ENCODE assay signal across 8 mouse cellular contexts in the genomic region with DNA sequence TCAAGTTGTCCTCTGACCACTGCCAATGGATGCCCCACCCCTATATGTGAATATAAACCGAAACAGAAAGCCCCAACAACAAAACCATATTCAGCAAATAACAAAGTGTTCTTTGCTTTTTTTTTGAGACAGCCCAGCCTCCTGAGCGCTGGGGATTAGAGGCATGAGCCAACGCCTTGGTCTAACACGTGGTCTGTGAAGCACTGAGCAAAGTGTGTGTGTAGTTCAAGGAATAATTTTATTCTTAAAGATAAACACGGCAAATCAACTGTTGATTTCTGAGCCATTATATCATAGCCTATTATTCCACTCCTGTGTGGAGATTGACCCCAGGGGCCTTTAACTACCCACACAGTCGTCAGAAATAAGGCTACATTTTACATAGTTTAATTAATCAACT. TPM values are rescaled to one million over a fixed set of nuclear protein-coding genes. Genes with fewer than 3 reads are reported as not detected.
DNase-seq lines count a peak whose midpoint lies in the region; ATAC-seq and TF ChIP-seq lines count a peak whose summit lies in the region.

No protein-coding gene starts in this region.

- H3K4me2 ChIP-seq in hindbrain, embryonic 11.5 days (replicated peaks; ENCODE audit: low read depth, low read length), result no peak overlapping the region
- H3K4me2 ChIP-seq in hindbrain, postnatal 0 days (ENCODE audit: low read depth, low read length), result peak overlapping the region; percentile 63
- H3K4me2 ChIP-seq in midbrain, postnatal 0 days (ENCODE audit: low read depth, low read length, poor library complexity, severe bottlenecking), result peak overlapping the region; percentile 81

- H3K27me3 ChIP-seq in hindbrain, embryonic 10.5 days (ENCODE audit: insufficient read depth, poor library complexity, severe bottlenecking), result peaks cover 6% of the 10 kb centered on the region; the same call in 1 of the 2 replicates
- no peaks in the 10 kb centered on the region for H3K27me3 ChIP-seq in hindbrain, embryonic 11.5 days (ENCODE audit: control insufficient read depth, insufficient read depth, low read length)
- no peaks in the 10 kb centered on the region for H3K27me3 ChIP-seq in hindbrain, postnatal 0 days (ENCODE audit: insufficient read depth, low read length)
- no peaks in the 10 kb centered on the region for H3K27me3 ChIP-seq in midbrain, postnatal 0 days (ENCODE audit: insufficient read depth, low read length)

- no peak for TF ChIP-seq CTCF in bone marrow macrophage, adult 2 months (IDR thresholded peaks at IDR 0.05; ENCODE audit: low read depth, low read length)
- no peak for TF ChIP-seq CTCF in hindbrain, postnatal 0 days (IDR thresholded peaks at IDR 0.05; ENCODE audit: low read depth)
- no peak for TF ChIP-seq CTCF in midbrain, postnatal 0 days (IDR thresholded peaks at IDR 0.05)

- no peak for DNase-seq in hindbrain, embryonic 10.5 days (ENCODE audit: low spot score)
- DNase-seq in hindbrain, embryonic 11.5 days (ENCODE audit: low spot score), result no peak
- no peak for DNase-seq in hindbrain, postnatal 0 days (ENCODE audit: low spot score)
- DNase-seq in midbrain, postnatal 0 days (ENCODE audit: low spot score), result no peak
- DNase-seq in adrenal gland, adult 2 months, result no peak
- DNase-seq in right cerebral cortex, postnatal 36 days (ENCODE audit: low spot score in 2 of 2), result no peak
- DNase-seq in left cerebral cortex, adult 9 months (ENCODE audit: low spot score in 2 of 2), result no peak

- H3K4me1 ChIP-seq in hindbrain, embryonic 10.5 days (replicated peaks), result peaks cover 38% of the 10 kb centered on the region
- 0 out of 2 replicates have a peak, but pooled peaks cover 3% of the 10 kb centered on the region for H3K4me1 ChIP-seq in hindbrain, embryonic 11.5 days (replicated peaks; ENCODE audit: control insufficient read depth, insufficient read depth, low read length)
- peaks cover 44% of the 10 kb centered on the region for H3K4me1 ChIP-seq in bone marrow macrophage, adult 2 months (ENCODE audit: control insufficient read depth, insufficient read depth, low read length)
- H3K4me1 ChIP-seq in hindbrain, postnatal 0 days (ENCODE audit: insufficient read depth, low read length), result 0 out of 2 replicates have a peak, but pooled peaks cover 5% of the 10 kb centered on the region
- no peaks in the 10 kb centered on the region for H3K4me1 ChIP-seq in midbrain, postnatal 0 days (ENCODE audit: insufficient read depth, low read length)

- peaks cover 47% of the 10 kb centered on the region for H3K36me3 ChIP-seq in hindbrain, embryonic 10.5 days
- H3K36me3 ChIP-seq in hindbrain, embryonic 11.5 days (ENCODE audit: control insufficient read depth, insufficient read depth, low read length), result peaks cover 6% of the 10 kb centered on the region; the same call in 1 of the 2 replicates
- H3K36me3 ChIP-seq in hindbrain, postnatal 0 days (ENCODE audit: insufficient read depth, low read length), result peaks cover 21% of the 10 kb centered on the region
- peaks cover 22% of the 10 kb centered on the region for H3K36me3 ChIP-seq in midbrain, postnatal 0 days (ENCODE audit: insufficient read depth, low read length)

- WGBS in hindbrain, embryonic 10.5 days, result 85% methylated on average over 6 of the region's 6 CpGs
- 82% methylated on average over 6 of the region's 6 CpGs for WGBS in hindbrain, embryonic 11.5 days
- WGBS in hindbrain, postnatal 0 days, result 72% methylated on average over 6 of the region's 6 CpGs
- 67% methylated on average over 6 of the region's 6 CpGs for WGBS in midbrain, postnatal 0 days

- H3K27ac ChIP-seq in hindbrain, embryonic 10.5 days, result no peak overlapping the region
- no peak overlapping the region for H3K27ac ChIP-seq in hindbrain, embryonic 11.5 days (ENCODE audit: low read depth, low read length)
- no peak overlapping the region for H3K27ac ChIP-seq in bone marrow macrophage, adult 2 months (ENCODE audit: insufficient read depth, low read depth, low read length)
- no peak overlapping the region for H3K27ac ChIP-seq in hindbrain, postnatal 0 days
- H3K27ac ChIP-seq in midbrain, postnatal 0 days (ENCODE audit: low read depth, low read length), result no peak overlapping the region

- no peak overlapping the region for H3K9ac ChIP-seq in hindbrain, embryonic 11.5 days (ENCODE audit: low read depth, low read length)
- no peak overlapping the region for H3K9ac ChIP-seq in hindbrain, postnatal 0 days (replicated peaks; ENCODE audit: low read length)
- H3K9ac ChIP-seq in midbrain, postnatal 0 days (replicated peaks; ENCODE audit: low read length, poor library complexity, severe bottlenecking), result no peak overlapping the region

- no peak for ATAC-seq in hindbrain, embryonic 11.5 days (ENCODE audit: low FRiP score)
- no peak for ATAC-seq in hindbrain, postnatal 0 days
- no peak for ATAC-seq in midbrain, postnatal 0 days (ENCODE audit: low FRiP score)

- H3K9me3 ChIP-seq in hindbrain, embryonic 10.5 days, result peaks cover 13% of the 10 kb centered on the region
- no peaks in the 10 kb centered on the region for H3K9me3 ChIP-seq in hindbrain, embryonic 11.5 days (ENCODE audit: control insufficient read depth, low read length)
- no peaks in the 10 kb centered on the region for H3K9me3 ChIP-seq in hindbrain, postnatal 0 days (ENCODE audit: low read length)
- no peaks in the 10 kb centered on the region for H3K9me3 ChIP-seq in midbrain, postnatal 0 days (ENCODE audit: low read length)

- TF ChIP-seq POLR2A in bone marrow macrophage, adult 2 months (IDR thresholded peaks at IDR 0.05; ENCODE audit: borderline replicate concordance, low read depth, low read length), result no peak

- peak overlapping the region; percentile 76 for H3K4me3 ChIP-seq in hindbrain, embryonic 10.5 days
- no peak overlapping the region for H3K4me3 ChIP-seq in hindbrain, embryonic 11.5 days (ENCODE audit: low read depth, low read length)
- peak overlapping the region; percentile 77 for H3K4me3 ChIP-seq in bone marrow macrophage, adult 2 months (ENCODE audit: insufficient read depth, low read length)
- H3K4me3 ChIP-seq in hindbrain, postnatal 0 days (ENCODE audit: low read length), result peak overlapping the region; percentile 92
- H3K4me3 ChIP-seq in midbrain, postnatal 0 days (ENCODE audit: low read depth, low read length), result peak overlapping the region; percentile 84

RNA-seq across cellular contexts. Expression of a gene that starts 1.6 kb away (rescaled TPM):
- 411 and 413 TPM in 2 replicates for polyA plus RNA-seq in hindbrain, embryonic 10.5 days (2016; fragmentation: Nextera tagmentation; extraction: Ambion mirVana)
- 393 and 394 TPM in 2 replicates for polyA plus RNA-seq in hindbrain, embryonic 11.5 days (2014; fragmentation: Nextera tagmentation; extraction: Ambion mirVana)
- 298 and 338 TPM in 2 replicates for polyA plus RNA-seq in bone marrow macrophage, adult 2 months (2012; ENCODE audit: insufficient read depth, insufficient read length, missing spikeins)
- 93.5 and 113 TPM in 2 replicates for total RNA-seq in hindbrain, postnatal 0 days (2014; rRNA removed)
- polyA plus RNA-seq in hindbrain, postnatal 0 days (2015; fragmentation: Nextera tagmentation; extraction: Ambion mirVana), result 360 and 370 TPM in 2 replicates
- total RNA-seq in midbrain, postnatal 0 days (2014; rRNA removed), result 96.5 and 122 TPM in 2 replicates
- polyA plus RNA-seq in midbrain, postnatal 0 days (2015; fragmentation: Nextera tagmentation; extraction: Ambion mirVana), result 352 and 374 TPM in 2 replicates
- 100 to 1,000 TPM; 264 to 311 TPM for total RNA-seq in adrenal gland, adult 2 months (2021)
- 61.2 and 69.7 TPM in 2 replicates for polyA plus RNA-seq in adrenal gland, adult 2 months (2012; rRNA removed)

RNA-seq across cellular contexts. Expression of a gene that starts 38.5 kb away (rescaled TPM):
- 0.24 and 0.36 TPM in 2 replicates for polyA plus RNA-seq in hindbrain, embryonic 10.5 days (2016; fragmentation: Nextera tagmentation; extraction: Ambion mirVana)
- polyA plus RNA-seq in hindbrain, embryonic 11.5 days (2014; fragmentation: Nextera tagmentation; extraction: Ambion mirVana), result 0.13 and 0.31 TPM in 2 replicates
- polyA plus RNA-seq in bone marrow macrophage, adult 2 months (2012; ENCODE audit: insufficient read depth, insufficient read length, missing spikeins), result not detected in 2 replicates
- 0.50 and 0.52 TPM in 2 replicates for total RNA-seq in hindbrain, postnatal 0 days (2014; rRNA removed)
- polyA plus RNA-seq in hindbrain, postnatal 0 days (2015; fragmentation: Nextera tagmentation; extraction: Ambion mirVana), result 0.49 and 0.54 TPM in 2 replicates
- total RNA-seq in midbrain, postnatal 0 days (2014; rRNA removed), result 0.27 TPM in 1 of 2 replicates, not detected in the other
- polyA plus RNA-seq in midbrain, postnatal 0 days (2015; fragmentation: Nextera tagmentation; extraction: Ambion mirVana), result 0.10 and 0.18 TPM in 2 replicates
- total RNA-seq in adrenal gland, adult 2 months (2021), result 10 to 100 TPM; 11.5 to 11.6 TPM
- polyA plus RNA-seq in adrenal gland, adult 2 months (2012; rRNA removed), result 3.8 and 4.9 TPM in 2 replicates

RNA-seq across cellular contexts. Expression of a gene that starts 54.3 kb away (rescaled TPM):
- not detected in 2 replicates for polyA plus RNA-seq in hindbrain, embryonic 10.5 days (2016; fragmentation: Nextera tagmentation; extraction: Ambion mirVana)
- polyA plus RNA-seq in hindbrain, embryonic 11.5 days (2014; fragmentation: Nextera tagmentation; extraction: Ambion mirVana), result not detected in 2 replicates
- not detected in 2 replicates for polyA plus RNA-seq in bone marrow macrophage, adult 2 months (2012; ENCODE audit: insufficient read depth, insufficient read length, missing spikeins)
- not detected in 2 replicates for total RNA-seq in hindbrain, postnatal 0 days (2014; rRNA removed)
- polyA plus RNA-seq in hindbrain, postnatal 0 days (2015; fragmentation: Nextera tagmentation; extraction: Ambion mirVana), result not detected in 2 replicates
- not detected in 2 replicates for total RNA-seq in midbrain, postnatal 0 days (2014; rRNA removed)
- polyA plus RNA-seq in midbrain, postnatal 0 days (2015; fragmentation: Nextera tagmentation; extraction: Ambion mirVana), result not detected in 2 replicates
- not detected for total RNA-seq in adrenal gland, adult 2 months (2021)
- polyA plus RNA-seq in adrenal gland, adult 2 months (2012; rRNA removed), result not detected in 2 replicates
